Mouse (Mus musculus) embryo, embryonic 11 days (tissue): ENCODE measurements around the gene Rpl26.

Source experiments
- DNase-seq: peaks from one replicate; pipeline ENCODE4 v3.0.0-alpha.2; 2015

The Rpl26 gene

DNA sequence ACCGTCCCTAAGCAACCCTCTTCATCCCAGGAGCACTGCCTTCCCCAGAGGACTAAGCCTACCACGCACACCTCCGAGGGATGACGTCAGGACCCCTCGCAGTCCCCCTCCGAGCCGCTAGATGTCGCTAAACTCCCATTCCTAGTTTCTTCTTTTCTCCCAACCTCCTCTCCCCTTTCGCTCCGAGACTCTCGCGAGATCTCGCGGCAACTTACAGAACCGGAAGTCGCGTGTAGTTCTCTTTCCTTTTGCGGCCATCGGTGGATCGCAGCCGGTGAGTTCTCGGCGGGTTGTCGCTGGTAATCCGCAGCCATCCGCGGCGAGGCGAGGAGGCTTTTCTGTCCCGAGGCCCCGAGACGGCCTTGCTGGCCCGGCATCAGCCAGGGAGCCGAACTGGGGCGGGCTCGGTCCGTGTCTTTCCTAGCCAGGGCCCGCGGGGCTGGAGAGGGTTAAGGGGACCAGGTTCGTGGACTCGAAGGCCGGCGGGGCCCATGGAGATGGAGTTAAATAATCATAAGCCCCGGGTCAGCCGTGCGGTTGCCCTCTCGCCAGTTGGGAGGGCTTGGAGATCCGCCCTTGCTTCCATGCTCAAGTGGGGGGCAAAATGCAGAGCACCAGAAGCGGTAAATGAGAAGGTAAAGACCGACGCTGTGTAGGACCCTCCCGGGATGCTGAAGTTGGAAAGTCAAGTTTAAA lies at the start of gene Rpl26:
TSS of gene Rpl26 (plus strand) at position 233 of the 696 bp plus-strand sequence.
- peak; percentile 98 for DNase-seq

GRCm38 (mm10) chr11:68851644-68852485 lies 49.5 kb upstream of the Rpl26 start:
- DNase-seq, result no peak

GRCm38 (mm10) chr11:68852486-68852901 lies 48.9 kb upstream of the Rpl26 start:
- DNase-seq, result peak; percentile 63

DNA sequence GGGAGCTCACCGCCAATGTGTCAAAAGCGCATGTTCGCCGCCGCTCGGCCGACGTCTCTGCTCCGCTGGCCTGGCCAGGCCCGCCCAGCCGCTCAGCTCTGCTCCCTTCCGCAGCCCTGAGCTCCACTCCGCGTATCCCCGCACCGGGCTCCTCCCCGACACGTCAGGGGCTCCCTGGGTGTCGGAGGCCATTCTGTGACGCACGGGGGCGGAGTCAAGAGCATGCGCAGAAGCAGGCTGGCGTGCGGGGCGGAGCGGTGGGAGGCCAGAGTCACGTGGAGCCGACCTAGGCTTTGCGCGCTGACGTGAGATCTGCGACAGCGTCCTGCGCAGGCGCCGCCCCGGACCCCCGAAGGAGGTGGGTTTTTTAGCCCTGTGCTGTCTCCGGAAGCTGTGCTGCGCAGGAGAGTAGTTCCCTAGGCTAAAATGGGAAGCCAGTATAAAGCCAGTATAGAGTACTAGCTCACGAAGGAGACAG lies 48.4 kb upstream of the Rpl26 start:
- peak; percentile 99 for DNase-seq

GRCm38 (mm10) chr11:68853611-68854401 lies 47.6 kb upstream of the Rpl26 start:
- no peak for DNase-seq

DNA sequence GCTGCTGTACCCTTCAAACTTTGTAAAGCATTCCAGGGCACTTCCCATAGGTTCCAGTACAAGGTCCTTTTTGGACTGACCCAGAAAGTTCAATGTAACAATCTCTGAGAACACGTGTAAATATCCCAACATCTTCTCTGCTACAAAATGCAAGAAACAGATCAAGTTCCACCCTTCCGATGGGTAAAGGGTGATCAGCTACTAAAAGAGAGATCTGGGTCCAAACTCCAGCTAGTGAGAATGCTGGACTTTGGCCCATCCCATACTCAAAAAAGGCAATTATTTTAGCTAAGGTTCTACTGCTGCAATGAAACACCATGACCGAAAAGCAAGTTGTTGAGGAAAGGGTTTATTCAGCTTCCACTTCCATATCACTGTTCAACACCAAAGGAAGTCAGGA lies 46.8 kb upstream of the Rpl26 start:
- DNase-seq, result no peak

DNA sequence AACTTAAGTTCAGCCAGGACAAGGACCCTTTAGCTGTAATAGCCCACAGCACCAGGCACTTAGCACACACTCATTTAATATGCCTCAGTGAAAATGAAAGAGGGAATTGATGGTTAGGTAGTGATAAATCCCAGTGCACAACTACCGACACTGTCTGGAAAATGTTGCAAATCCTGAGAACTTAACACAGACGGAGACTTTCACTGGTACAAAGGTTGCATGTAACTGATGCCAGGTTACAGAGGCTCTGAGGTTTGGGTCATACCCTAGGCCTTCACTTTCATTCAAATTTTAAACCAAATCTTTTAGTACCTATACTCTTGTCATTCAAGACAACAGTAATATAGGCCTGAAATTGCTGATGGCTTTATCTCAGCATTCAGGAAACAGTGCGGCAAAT lies 44.1 kb upstream of the Rpl26 start:
- no peak for DNase-seq

DNA sequence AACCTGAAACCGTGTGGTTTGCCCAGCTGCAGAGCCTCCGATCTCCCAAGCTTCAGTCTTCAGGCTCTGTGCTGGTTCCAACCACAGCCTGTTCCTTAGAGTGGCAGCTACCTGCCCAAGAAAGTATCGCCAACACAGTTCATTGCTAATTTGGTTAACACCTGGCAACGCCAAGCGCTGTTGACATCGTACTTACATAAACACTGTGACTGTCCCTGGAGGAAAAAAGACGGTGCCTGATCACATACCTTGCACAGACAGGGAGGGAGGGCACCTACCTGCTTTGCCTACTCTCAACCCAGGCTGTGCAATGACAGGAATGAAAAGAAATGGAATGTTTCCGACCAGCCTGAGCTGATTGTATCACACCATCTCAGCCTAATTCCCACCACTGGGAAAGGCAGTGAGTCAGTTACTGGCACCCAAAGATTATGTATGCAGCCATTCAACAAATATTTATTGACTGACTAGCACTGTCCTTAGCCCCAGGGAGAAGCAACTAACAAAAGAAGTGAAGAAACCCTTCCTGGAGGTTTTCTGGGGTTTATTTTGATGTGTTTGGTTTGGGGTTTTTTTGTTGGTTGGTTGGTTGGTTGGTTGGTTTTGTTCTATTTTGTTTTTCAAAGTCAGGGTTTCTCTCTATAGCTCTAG lies 41.3 kb upstream of the Rpl26 start:
- DNase-seq, result no peak

GRCm38 (mm10) chr11:68862260-68862659 lies 39.1 kb upstream of the Rpl26 start:
- DNase-seq, result no peak

- DNase-seq, result no peak
These were observed 37.7 kb upstream of the Rpl26 start for GRCm38 (mm10) chr11:68863631-68864091.

GRCm38 (mm10) chr11:68864544-68865189 lies 36.7 kb upstream of the Rpl26 start:
- peak; percentile 20 for DNase-seq

GRCm38 (mm10) chr11:68871277-68871676 lies 30.1 kb upstream of the Rpl26 start:
- DNase-seq, result no peak

DNA sequence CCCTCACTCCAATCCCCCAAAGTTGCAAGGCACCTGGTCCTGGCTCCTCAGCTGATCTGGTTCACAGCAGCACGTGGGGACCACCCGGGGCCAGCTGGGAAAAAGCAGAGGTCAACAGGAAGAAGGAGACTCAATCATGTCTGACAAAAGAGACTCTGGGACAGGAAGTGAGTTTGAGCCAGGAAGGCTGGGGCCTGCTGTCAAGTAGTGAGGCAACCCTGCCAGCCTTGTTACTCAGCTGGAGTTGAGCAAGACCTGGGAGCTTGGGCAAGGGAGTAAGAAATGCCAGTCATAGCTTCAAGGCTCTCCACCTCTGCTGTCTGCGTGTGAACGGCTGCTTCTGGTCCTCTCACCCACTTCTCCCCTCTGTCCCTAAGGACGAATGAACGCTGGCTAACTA lies 29.6 kb upstream of the Rpl26 start, which contains the start of gene Ndel1:
TSS of gene Ndel1 (minus strand) at position 111 of the 400 bp plus-strand sequence.
- no peak for DNase-seq

DNA sequence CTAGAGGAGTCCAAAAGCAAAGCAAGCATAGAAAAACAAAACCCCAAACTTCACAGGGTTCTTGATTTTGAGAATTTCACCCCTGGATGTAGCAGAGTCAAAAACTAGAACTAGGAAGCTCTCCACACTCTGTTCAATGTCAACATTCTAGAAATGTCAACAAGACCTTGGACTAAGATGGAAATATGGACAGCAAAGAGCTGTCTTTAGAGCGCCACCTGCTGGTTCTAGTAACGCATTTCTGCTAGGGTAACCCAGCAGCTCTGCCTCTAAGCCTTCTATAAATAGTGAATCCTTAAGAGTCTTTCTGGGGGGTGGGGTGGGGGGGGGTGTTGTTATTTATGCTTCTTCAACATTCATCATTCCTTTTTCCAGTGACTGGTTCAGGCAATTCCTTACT lies 26.5 kb upstream of the Rpl26 start:
- peak; percentile 85 for DNase-seq

DNA sequence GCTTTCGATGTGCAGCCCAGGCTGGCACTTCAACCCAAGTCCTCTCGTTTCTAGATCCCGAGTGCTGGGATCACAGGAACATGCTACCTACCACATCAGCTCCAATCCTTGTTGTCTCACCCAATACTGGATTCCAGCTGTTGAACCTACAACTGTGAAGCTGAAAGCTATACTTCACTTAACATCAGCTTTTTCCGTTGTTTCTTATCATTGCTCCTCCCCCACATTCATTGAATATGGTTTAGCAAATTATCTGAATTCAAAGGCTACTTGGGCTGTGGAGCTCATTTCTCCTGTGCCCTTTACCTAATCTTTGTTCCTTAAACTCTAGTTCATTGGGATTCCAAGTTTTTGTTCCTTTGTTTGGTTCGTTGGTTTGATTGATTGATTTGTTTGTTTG lies 22.6 kb upstream of the Rpl26 start:
- no peak for DNase-seq

- no peak for DNase-seq
These were observed 19.3 kb upstream of the Rpl26 start for GRCm38 (mm10) chr11:68882107-68882506.

GRCm38 (mm10) chr11:68883843-68884242 lies 17.5 kb upstream of the Rpl26 start:
- no peak for DNase-seq

GRCm38 (mm10) chr11:68884368-68884767 lies 17.0 kb upstream of the Rpl26 start:
- DNase-seq, result no peak

- DNase-seq, result no peak
These were observed 15.3 kb upstream of the Rpl26 start for GRCm38 (mm10) chr11:68886091-68886490.

DNA sequence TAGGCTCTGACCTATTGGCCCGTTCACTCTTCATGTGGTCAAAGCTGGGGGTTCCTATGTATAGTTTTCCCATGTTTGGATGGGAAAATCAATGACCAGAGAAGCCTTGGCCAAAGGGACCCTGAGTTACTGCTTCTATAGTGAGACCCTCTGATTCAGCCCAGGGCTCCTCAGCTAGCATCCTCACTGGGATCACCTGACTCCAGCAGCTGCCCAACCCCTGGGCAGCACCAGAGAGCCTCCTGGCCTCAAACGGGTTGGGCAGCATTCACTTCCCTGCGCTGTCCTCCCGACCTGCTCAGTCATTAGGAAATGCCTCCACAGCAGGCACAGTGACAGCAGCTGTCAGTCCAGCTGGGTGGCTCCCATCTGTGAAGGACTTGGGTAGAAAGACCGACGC lies 13.1 kb upstream of the Rpl26 start, which contains the start of gene Rnf222:
TSS of gene Rnf222 (plus strand) at position 301 of the 400 bp plus-strand sequence.
- no peak for DNase-seq

DNA sequence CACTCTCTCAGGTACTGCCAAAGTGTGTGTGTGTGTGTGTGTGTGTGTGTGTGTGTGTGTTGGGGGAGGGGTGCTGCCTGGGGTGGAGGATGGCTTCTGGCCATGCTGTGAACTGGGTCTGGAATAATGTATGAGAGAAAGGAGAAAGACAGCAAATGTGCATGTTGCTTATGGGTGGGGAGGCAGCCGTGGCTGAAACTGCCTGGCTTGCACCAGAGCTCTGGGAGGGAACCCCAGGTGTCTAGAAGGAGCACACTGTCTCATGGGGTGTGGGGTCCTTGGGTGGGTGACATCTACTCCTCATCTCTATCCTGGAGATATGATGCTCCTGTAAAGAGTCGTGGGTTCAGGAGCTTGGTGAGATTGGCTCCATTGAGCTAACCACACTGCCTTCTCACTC lies 12.7 kb upstream of the Rpl26 start:
- no peak for DNase-seq

DNA sequence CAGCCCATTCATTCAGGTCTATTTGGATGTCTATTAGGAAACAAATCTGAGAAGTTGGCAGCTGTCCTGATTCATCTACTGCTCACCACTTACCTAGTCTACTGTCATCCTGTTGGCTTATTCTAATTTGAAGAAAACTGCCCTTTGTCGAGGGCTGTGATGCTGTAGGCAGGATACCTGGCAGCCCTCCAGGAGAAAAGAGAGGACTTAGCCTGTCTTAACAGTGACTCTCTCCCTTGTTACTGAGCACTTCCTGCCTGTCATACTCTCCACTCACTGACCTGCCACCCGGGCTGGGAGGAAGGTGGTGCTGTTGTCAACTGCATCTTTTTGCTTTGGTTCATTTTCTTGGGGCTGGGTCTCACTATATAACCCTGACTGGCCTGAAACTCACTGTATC lies 10.8 kb upstream of the Rpl26 start:
- no peak for DNase-seq
